Mouse (Mus musculus) limb, embryonic 11.5 days (tissue): ENCODE data around the gene Grap. TPM values are rescaled to one million over a fixed set of nuclear protein-coding genes. Genes with fewer than 3 reads are reported as not detected.

Source experiments
- ATAC-seq: fragments of 200-750 bp; cut with Nextera tagmentation; 2 replicates; pipeline ENCODE4 v1.8.0; 2017; ENCODE audit warnings: low read depth; ENCODE audit not compliant: insufficient number of reproducible peaks, low FRiP score, low TSS enrichment
- DNase-seq: peaks from one replicate; pipeline ENCODE4 v3.0.0-alpha.2; 2015; ENCODE audit warnings: low spot score
- H3K27ac ChIP-seq: fragments of 300-500 bp; sonication (generic); replicated peaks from 2 replicates; pipeline ENCODE4 v1.5.1; 2014; ENCODE audit warnings: low read depth, mild to moderate bottlenecking, low read length
- H3K27me3 ChIP-seq: fragments of 300-500 bp; sonication (generic); 2 replicates; pipeline ENCODE4 v1.6.1; 2014; ENCODE audit warnings: mild to moderate bottlenecking, low read length, mixed read lengths; ENCODE audit not compliant: control insufficient read depth, insufficient read depth
- H3K36me3 ChIP-seq: fragments of 300-500 bp; sonication (generic); 2 replicates; pipeline ENCODE4 v1.6.1; 2014; ENCODE audit warnings: mild to moderate bottlenecking, low read length, moderate library complexity, mixed read lengths; ENCODE audit not compliant: control insufficient read depth, insufficient read depth
- H3K4me1 ChIP-seq: fragments of 300-500 bp; sonication (generic); 2 replicates; pipeline ENCODE4 v1.6.1; 2014; ENCODE audit warnings: low read length, mixed read lengths; ENCODE audit not compliant: control insufficient read depth, insufficient read depth
- H3K4me2 ChIP-seq: fragments of 300-500 bp; sonication (generic); 2 replicates; pipeline ENCODE4 v1.6.1; 2014; ENCODE audit warnings: low read depth, mild to moderate bottlenecking, moderate library complexity; ENCODE audit not compliant: severe bottlenecking
- H3K4me3 ChIP-seq: fragments of 300-500 bp; sonication (generic); 2 replicates; pipeline ENCODE4 v1.5.1; 2014; ENCODE audit warnings: low read depth, low read length
- H3K9ac ChIP-seq: fragments of 300-500 bp; sonication (generic); 2 replicates; pipeline ENCODE4 v1.6.1; 2014; ENCODE audit warnings: mild to moderate bottlenecking, low read length
- H3K9me3 ChIP-seq: fragments of 300-500 bp; sonication (generic); 2 replicates; pipeline ENCODE4 v1.6.1; 2016; ENCODE audit warnings: low read length; ENCODE audit not compliant: control insufficient read depth
- WGBS: fragments of 180-500 bp; shearing (Covaris S2); extraction: QIAGEN DNeasy Blood & Tissue Kit; methylation state at CpG from one replicate; pipeline ENCODE4 v1.1.7; 2014; 5-methylcytosine and 5-hydroxymethylcytosine counted together
- polyA plus RNA-seq: library from polyadenylated mRNA; unstranded; fragments of >200 nt; fragmentation: Nextera tagmentation; extraction: Ambion mirVana; gene quantifications from 2 replicates; pipeline ENCODE4 v1.2.1, GENCODE M21; 2014

The Grap gene
- polyA plus RNA-seq, 1 experiment from 2014 or later: 5.2 TPM

DNA sequence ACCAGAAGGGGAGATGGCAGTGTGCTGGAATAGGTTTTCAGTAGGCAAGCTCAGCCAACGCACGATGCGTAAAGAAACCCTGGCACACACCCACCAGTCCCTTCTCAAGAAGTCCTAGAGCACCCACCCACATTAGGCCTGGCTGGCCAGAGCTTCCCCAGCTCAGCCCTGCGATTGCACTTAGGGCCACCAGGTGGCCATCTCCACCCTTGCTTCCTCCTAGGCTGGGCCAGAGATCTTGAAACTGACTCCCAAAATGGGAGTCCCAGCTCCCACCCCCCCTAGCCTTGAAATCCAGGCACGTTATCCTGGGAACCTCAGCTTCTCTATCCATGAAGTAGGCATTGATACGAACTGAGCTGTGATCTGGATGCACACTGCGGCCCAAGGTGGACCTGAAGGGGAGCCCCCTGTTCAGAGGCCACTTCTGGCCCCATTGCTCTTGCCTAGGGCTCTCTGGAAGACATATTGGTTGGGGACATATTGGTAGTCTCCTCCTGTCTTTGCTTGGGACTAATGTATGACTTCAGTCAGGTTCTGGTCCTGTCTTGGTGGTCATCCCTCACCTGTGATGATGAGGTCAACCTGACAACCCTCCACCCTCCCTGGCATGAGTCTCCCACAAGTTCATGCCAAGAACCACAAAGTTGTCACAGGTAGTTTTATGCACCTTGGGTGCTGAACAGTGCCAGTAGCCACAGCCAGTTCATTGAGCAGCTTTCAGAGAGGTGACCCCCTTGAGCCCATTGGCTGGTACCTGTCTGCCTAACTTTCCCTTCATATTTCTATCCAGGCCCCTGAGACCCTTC is 13.1 kb downstream of the Grap start:
- no peaks in the 10 kb centered on the region for H3K27me3 ChIP-seq
- H3K27ac ChIP-seq: no peak overlapping the region
- ATAC-seq: no peak
- no peak overlapping the region for H3K4me2 ChIP-seq
- peak; percentile 52 for DNase-seq
- H3K36me3 ChIP-seq: no peaks in the 10 kb centered on the region
- H3K9me3 ChIP-seq: no peaks in the 10 kb centered on the region
- H3K9ac ChIP-seq: no peak overlapping the region
- H3K4me3 ChIP-seq: no peak overlapping the region
- 43% methylated on average over 7 of the region's 7 CpGs for WGBS
- no peaks in the 10 kb centered on the region for H3K4me1 ChIP-seq

- no peak overlapping the region for H3K4me3 ChIP-seq
- ATAC-seq: no peak
- H3K27ac ChIP-seq: no peak overlapping the region
- H3K27me3 ChIP-seq: no peaks in the 10 kb centered on the region
- no peaks in the 10 kb centered on the region for H3K9me3 ChIP-seq
- WGBS: 78% methylated on average over 5 of the region's 5 CpGs
- no peaks in the 10 kb centered on the region for H3K36me3 ChIP-seq
- H3K9ac ChIP-seq: no peak overlapping the region
- no peak for DNase-seq
- H3K4me2 ChIP-seq: no peak overlapping the region
- no peaks in the 10 kb centered on the region for H3K4me1 ChIP-seq
These were observed 14.2 kb downstream of the Grap start for GRCm38 (mm10) chr11:61667248-61667647.

DNA sequence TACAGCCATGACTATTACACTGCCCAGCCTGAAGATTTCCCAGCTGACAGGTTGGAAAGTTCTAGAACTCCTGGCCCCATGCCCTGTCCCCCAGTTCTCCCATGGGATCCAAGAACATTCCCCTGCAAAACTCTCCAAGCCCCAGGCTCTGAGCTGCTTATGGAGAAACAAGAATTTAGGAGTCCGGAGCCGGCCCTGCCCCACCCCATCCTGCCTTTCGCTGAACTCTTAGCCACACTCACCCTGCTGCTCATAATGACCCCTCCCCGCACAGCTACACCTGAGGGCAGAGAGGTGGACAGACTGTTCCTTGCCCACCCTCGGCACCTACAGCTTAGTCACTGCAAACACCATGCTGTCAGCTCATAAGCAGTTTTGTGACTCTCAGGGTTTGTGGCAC is 14.7 kb downstream of the Grap start:
- Histone ChIP-seq H3K36me3 (no peaks in the 10 kb centered on the region), H3K9me3 (no peaks in the 10 kb centered on the region), H3K27ac (no peak overlapping the region), H3K27me3 (no peaks in the 10 kb centered on the region), H3K4me3 (no peak overlapping the region), H3K4me1 (no peaks in the 10 kb centered on the region), H3K4me2 (no peak overlapping the region), H3K9ac (no peak overlapping the region)
- no peak for ATAC-seq
- no peak for DNase-seq
- WGBS: 81% methylated on average over 5 of the region's 5 CpGs

GRCm38 (mm10) chr11:61669492-61670490 is 16.7 kb downstream of the Grap start:
- Histone ChIP-seq H3K27me3 (no peaks in the 10 kb centered on the region), H3K9me3 (no peaks in the 10 kb centered on the region), H3K36me3 (no peaks in the 10 kb centered on the region), H3K9ac (no peak overlapping the region), H3K27ac (no peak overlapping the region), H3K4me3 (no peak overlapping the region), H3K4me2 (no peak overlapping the region), H3K4me1 (0 out of 2 replicates have a peak, but pooled peaks cover 5% of the 10 kb centered on the region)
- no peak for DNase-seq
- 63% methylated on average over 14 of the region's 14 CpGs for WGBS
- ATAC-seq: no peak

GRCm38 (mm10) chr11:61671781-61672383 is 18.8 kb downstream of the Grap start:
- no peak overlapping the region for H3K4me2 ChIP-seq
- WGBS: 52% methylated on average over 19 of the region's 19 CpGs
- DNase-seq (no peak), ATAC-seq (no peak)
- H3K4me3 ChIP-seq: no peak overlapping the region
- no peaks in the 10 kb centered on the region for H3K9me3 ChIP-seq
- H3K27ac ChIP-seq: no peak overlapping the region
- H3K4me1 ChIP-seq: peaks cover 22% of the 10 kb centered on the region
- H3K9ac ChIP-seq: no peak overlapping the region
- H3K36me3 ChIP-seq: no peaks in the 10 kb centered on the region
- no peaks in the 10 kb centered on the region for H3K27me3 ChIP-seq

DNA sequence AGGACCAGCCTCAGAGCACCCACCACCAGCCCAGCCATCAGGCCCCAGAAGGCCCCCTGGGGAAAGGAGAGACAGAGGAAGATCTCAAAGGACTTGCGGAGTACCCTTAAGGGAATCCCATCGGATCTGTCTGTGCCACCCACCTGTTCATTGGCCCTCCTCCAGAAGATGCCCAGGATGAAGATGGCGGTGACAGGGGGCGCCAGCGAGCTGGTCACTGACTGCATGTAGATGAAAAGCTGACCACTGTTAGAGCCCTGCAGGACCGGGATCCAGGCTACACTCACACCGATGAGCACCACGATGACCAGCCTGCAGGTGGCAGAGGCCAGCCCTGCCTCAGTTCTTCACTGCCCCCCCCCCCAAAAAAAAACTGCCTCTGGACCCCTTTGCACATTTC is 20.6 kb downstream of the Grap start:
- Histone ChIP-seq H3K9ac (no peak overlapping the region), H3K9me3 (no peaks in the 10 kb centered on the region), H3K27ac (no peak overlapping the region), H3K4me1 (peaks cover 22% of the 10 kb centered on the region), H3K27me3 (no peaks in the 10 kb centered on the region), H3K4me2 (no peak overlapping the region), H3K4me3 (no peak overlapping the region), H3K36me3 (no peaks in the 10 kb centered on the region)
- peak; percentile 54 for DNase-seq
- 32% methylated on average over 8 of the region's 8 CpGs for WGBS
- no peak for ATAC-seq

DNA sequence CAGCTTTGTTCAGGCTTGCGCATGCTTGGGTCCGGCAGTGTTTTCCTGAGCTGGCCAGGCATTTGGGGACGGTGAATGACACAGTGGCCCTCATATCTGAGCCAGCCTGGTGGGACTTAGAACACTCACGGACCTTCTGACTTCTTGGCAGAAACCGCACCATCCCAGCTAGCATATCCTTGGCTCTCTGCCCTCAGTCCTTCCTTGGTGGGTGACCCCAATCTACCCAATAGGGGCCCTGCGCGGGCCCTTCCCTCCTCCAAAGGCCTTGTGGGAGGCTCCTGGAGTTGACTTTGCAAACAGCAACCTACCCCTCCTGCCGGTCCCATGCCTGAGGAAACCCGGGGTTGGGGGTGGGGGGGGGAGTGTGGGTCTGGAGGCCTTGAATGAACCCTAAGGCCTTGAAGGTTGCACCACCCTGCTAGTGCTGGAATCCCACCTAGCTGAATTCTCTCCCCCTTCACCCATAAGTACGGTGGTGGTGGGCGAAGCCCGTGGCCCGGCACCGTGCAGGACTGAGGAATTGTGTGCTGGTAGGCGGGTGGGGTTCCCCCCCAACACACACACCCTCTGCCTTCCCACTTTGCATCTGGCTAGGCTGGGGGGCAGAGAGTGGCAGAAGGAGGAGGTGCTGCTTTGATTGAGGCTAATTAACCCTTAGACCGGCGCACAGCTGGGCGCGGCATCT is 21.2 kb downstream of the Grap start:
- Histone ChIP-seq H3K9ac (no peak overlapping the region), H3K4me1 (peaks cover 22% of the 10 kb centered on the region), H3K4me2 (no peak overlapping the region; the same call in 1 of the 2 replicates), H3K4me3 (no peak overlapping the region), H3K36me3 (no peaks in the 10 kb centered on the region), H3K27ac (no peak overlapping the region), H3K27me3 (no peaks in the 10 kb centered on the region), H3K9me3 (no peaks in the 10 kb centered on the region)
- ATAC-seq: peak; percentile 52; the same call in 1 of the 2 replicates
- 17% methylated on average over 19 of the region's 19 CpGs for WGBS
- DNase-seq: no peak

DNA sequence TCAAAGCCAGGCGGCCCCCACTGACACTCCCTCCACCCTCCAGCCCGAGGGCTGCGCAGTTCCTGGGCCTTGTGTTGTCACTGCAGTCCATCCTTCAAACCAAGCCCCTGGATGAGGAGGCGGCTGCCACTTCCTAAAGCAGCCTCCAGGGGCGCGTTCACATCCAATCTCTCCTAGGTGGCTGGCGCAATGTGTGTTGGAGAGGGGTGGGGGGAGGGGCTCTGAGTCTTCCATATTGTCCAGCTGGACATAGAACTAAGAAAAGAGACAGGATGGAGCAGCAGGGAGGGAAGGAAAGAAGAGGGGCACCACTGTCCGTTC is 21.7 kb downstream of the Grap start:
- H3K4me3 ChIP-seq: no peak overlapping the region
- no peak overlapping the region; the same call in 1 of the 2 replicates for H3K4me2 ChIP-seq
- WGBS: 3% methylated on average over 8 of the region's 8 CpGs
- H3K9ac ChIP-seq: no peak overlapping the region
- no peaks in the 10 kb centered on the region for H3K36me3 ChIP-seq
- DNase-seq (peak; percentile 88), ATAC-seq (peak; percentile 63; the same call in 1 of the 2 replicates)
- no peaks in the 10 kb centered on the region for H3K9me3 ChIP-seq
- H3K27me3 ChIP-seq: no peaks in the 10 kb centered on the region
- 0 out of 2 replicates have a peak overlapping the region, but pooled peaks have one; percentile 9 for H3K27ac ChIP-seq
- H3K4me1 ChIP-seq: peaks cover 22% of the 10 kb centered on the region
